Comparison of ENCODE assay signal across 24 mouse cellular contexts in genomic region chr3:84668957-84669356, GRCm38 (mm10). TPM values are rescaled to one million over a fixed set of nuclear protein-coding genes. Genes with fewer than 3 reads are reported as not detected.
DNase-seq lines count a peak whose midpoint lies in the region; ATAC-seq and TF ChIP-seq lines count a peak whose summit lies in the region.
"Had no signal": no experiment of that assay in that cellular context is flagged by ENCODE, and none has a peak within 500 bp of the region (broad histone marks: within the 10 kb centered on the region; RNA-seq: fewer than 3 reads in every experiment).

No protein-coding gene starts in this region.

- ATAC-seq in common myeloid progenitor, adult 5-6 weeks (replicated peaks; ENCODE audit: low read depth, poor library complexity, severe bottlenecking), result peak; percentile 45
- ATAC-seq in megakaryocyte progenitor cell, adult 5-6 weeks (replicated peaks; ENCODE audit: poor library complexity), result peak; percentile 76
- ATAC-seq: CD4-positive, CD25-positive, alpha-beta regulatory T cell, adult 4 months; forebrain, embryonic 16.5 days; hindbrain, postnatal 0 days had no signal

- H3K27ac ChIP-seq in spleen, adult 2 months (ENCODE audit: insufficient read depth, low read length), result peak overlapping the region; percentile 44; the same call in 1 of the 2 replicates
- H3K27ac ChIP-seq: embryonic facial prominence, embryonic 15.5 days; forebrain, embryonic 12.5 days; heart, adult 2 months; heart, embryonic 15.5 days; hindbrain, embryonic 13.5 days; hindbrain, postnatal 0 days had no signal

- DNase-seq in spleen, adult 2 months (ENCODE audit: low read depth in 1 of 2, low spot score in 2 of 2), result no peak
- no peak for DNase-seq in spleen, postnatal 14 days (ENCODE audit: low spot score in 2 of 2)
- peak; percentile 60 for DNase-seq in splenic B cell, adult 2 months (ENCODE audit: low read depth, low spot score)
- DNase-seq in right cerebral cortex, postnatal 10 days (ENCODE audit: low spot score in 2 of 2), result no peak
- no peak for DNase-seq in kidney, postnatal 10 days
- DNase-seq in cerebellum, adult 18-20 months, result no peak
- DNase-seq: adrenal gland, postnatal 10 days; B cell, adult 2 months; cerebellum, adult 11-12 months; cerebellum, adult 9-11 months; cerebellum, postnatal 36 days; embryo, embryonic 11 days; gastrocnemius, postnatal 10 days; heart, adult 2 months; heart, postnatal 14 days had no signal

- no peak for TF ChIP-seq POLR2A in spleen, adult 2 months (IDR thresholded peaks at IDR 0.05; ENCODE audit: low read depth, low read length)

- TF ChIP-seq CTCF in spleen, adult 2 months (IDR thresholded peaks at IDR 0.05; ENCODE audit: extremely low read depth, insufficient read depth, insufficient read length, insufficient replicate concordance), result no peak

- peaks cover 22% of the 10 kb centered on the region; the same call in 1 of the 2 replicates for H3K4me1 ChIP-seq in spleen, adult 2 months (ENCODE audit: control insufficient read depth, insufficient read depth, insufficient read length)

- WGBS in spleen, adult 2 months, result 44% methylated on average over 3 of the region's 3 CpGs

- H3K4me3 ChIP-seq in spleen, adult 2 months (ENCODE audit: extremely low read depth, insufficient read depth, insufficient read length), result no peak overlapping the region
- H3K4me3 ChIP-seq: embryonic facial prominence, embryonic 15.5 days; forebrain, embryonic 12.5 days; heart, adult 2 months; heart, embryonic 15.5 days; hindbrain, embryonic 13.5 days had no signal

- no peaks in the 10 kb centered on the region for H3K27me3 ChIP-seq in spleen, adult 2 months (ENCODE audit: control insufficient read depth, insufficient read depth, low read length)
- H3K27me3 ChIP-seq in splenic B cell, adult 2 months (ENCODE audit: control insufficient read depth, insufficient read depth, low read length, poor library complexity, severe bottlenecking), result no peaks in the 10 kb centered on the region

- no peaks in the 10 kb centered on the region; the same call in 1 of the 2 replicates for H3K36me3 ChIP-seq in spleen, adult 2 months (ENCODE audit: control insufficient read depth, insufficient read depth, low read length)
- no peaks in the 10 kb centered on the region for H3K36me3 ChIP-seq in splenic B cell, adult 2 months (ENCODE audit: control insufficient read depth, insufficient read depth, low read length, poor library complexity, severe bottlenecking)
- H3K36me3 ChIP-seq: embryonic facial prominence, embryonic 15.5 days; forebrain, embryonic 12.5 days; heart, embryonic 15.5 days; hindbrain, embryonic 13.5 days had no signal

RNA-seq across cellular contexts. Expression of gene Tmem154, which starts 3.0 kb away (rescaled TPM):
- polyA plus RNA-seq in spleen, adult 2 months (2012; rRNA removed), result 9.8 and 11.6 TPM in 2 replicates
- 2.4 and 3.2 TPM in 2 replicates for total RNA-seq in common myeloid progenitor, adult 5-6 weeks (2017)
- 9.9 and 10.6 TPM in 2 replicates for total RNA-seq in megakaryocyte progenitor cell, adult 5-6 weeks (2015)
- 4.0 and 4.6 TPM in 2 replicates for total RNA-seq in megakaryocyte progenitor cell, adult 5-6 weeks (2017)
